Mouse (Mus musculus) olfactory bulb, adult 2 months (tissue): ENCODE measurements around the gene Spon1.

ENCODE experiments used
- CTCF ChIP-seq: fragments of 200-500 bp; IDR thresholded peaks from 2 replicates; pipeline ENCODE4 v1.5.1; 2012; ENCODE audit warnings: low read depth, mild to moderate bottlenecking, low read length, moderate library complexity; ENCODE audit not compliant: insufficient read depth
- POLR2A ChIP-seq: fragments of 200-500 bp; IDR thresholded peaks from 2 replicates; pipeline ENCODE4 v1.6.1; 2012; ENCODE audit warnings: mild to moderate bottlenecking, low read depth, low read length, moderate library complexity; ENCODE audit not compliant: insufficient read depth

GRCm38 (mm10) chr7:114088918-114089317 lies 323.1 kb downstream of the Spon1 start:
- TF ChIP-seq POLR2A = no peak
- no peak for TF ChIP-seq CTCF
